Mouse (Mus musculus) MEL (cell line): ENCODE results near the gene Atp4a. TPM values are rescaled to one million over a fixed set of nuclear protein-coding genes. Genes with fewer than 3 reads are reported as not detected.
A peak's percentile ranks its signal among the peaks of the same experiment; 100 is the strongest.

Experiments
- DNase-seq: peaks from one replicate; pipeline ENCODE4 v3.0.0; 2011; ENCODE audit warnings: low read depth, low spot score
- H3K27ac ChIP-seq: 2 replicates; pipeline ENCODE4 v1.5.1; 2012; ENCODE audit warnings: low read depth, mild to moderate bottlenecking, control low read depth, low read length, moderate library complexity; ENCODE audit not compliant: control insufficient read depth
- H3K27me3 ChIP-seq, 2 experiments: fragments of 150-350 bp in 1 of 2; sonication (generic) in 1 of 2; 2 replicates each; pipeline ENCODE4 v1.6.1; 2012; ENCODE audit warnings: low read length in 2 of 2, mild to moderate bottlenecking in 2 of 2, improper control_type of control experiment in 1 of 2, moderate library complexity in 1 of 2; ENCODE audit not compliant: insufficient read depth in 2 of 2, control insufficient read depth in 1 of 2
- H3K36me3 ChIP-seq, 2 experiments: 2 replicates each; pipeline ENCODE4 v1.6.1; 2012 to 2014; ENCODE audit warnings: low read length in 2 of 2, improper control_type of control experiment in 1 of 2, inconsistent platforms in 1 of 2, mild to moderate bottlenecking in 1 of 2; ENCODE audit not compliant: insufficient read depth in 2 of 2, control insufficient read depth in 1 of 2
- H3K4me1 ChIP-seq, 2 experiments: fragments of 150-350 bp in 1 of 2; sonication (generic) in 1 of 2; 2 replicates each; pipeline ENCODE4 v1.6.1; 2012; ENCODE audit warnings: low read length in 2 of 2, improper control_type of control experiment in 1 of 2, mild to moderate bottlenecking in 1 of 2; ENCODE audit not compliant: insufficient read depth in 2 of 2, control insufficient read depth in 1 of 2
- H3K4me3 ChIP-seq, 2 experiments: fragments of 150-350 bp in 1 of 2; sonication (generic) in 1 of 2; 2 replicates each; pipeline ENCODE4 v1.5.1; 2012; ENCODE audit warnings: low read depth in 2 of 2, low read length in 2 of 2, mild to moderate bottlenecking in 2 of 2, moderate library complexity in 2 of 2, control low read depth in 1 of 2, improper control_type of control experiment in 1 of 2; ENCODE audit not compliant: control insufficient read depth in 1 of 2, insufficient read depth in 1 of 2
- H3K79me2 ChIP-seq: 2 replicates; pipeline ENCODE4 v1.6.1; 2012; ENCODE audit warnings: mild to moderate bottlenecking, low read length, moderate library complexity; ENCODE audit not compliant: control insufficient read depth, poor library complexity, insufficient read depth
- H3K9ac ChIP-seq: 2 replicates; pipeline ENCODE4 v1.6.1; 2012; ENCODE audit warnings: low read depth, mild to moderate bottlenecking, control low read depth, low read length, moderate library complexity; ENCODE audit not compliant: control insufficient read depth, poor library complexity, severe bottlenecking
- H3K9me3 ChIP-seq: fragments of 150-350 bp; sonication (generic); replicated peaks from 2 replicates; pipeline ENCODE4 v1.6.1; 2012; ENCODE audit warnings: mild to moderate bottlenecking, low read length, improper control_type of control experiment, moderate library complexity; ENCODE audit not compliant: insufficient read depth
- CHD2 ChIP-seq: IDR thresholded peaks from 2 replicates; pipeline ENCODE4 v1.6.1; 2011; ENCODE audit warnings: low read length, improper control_type of control experiment
- CTCF ChIP-seq, 3 experiments: IDR thresholded peaks in 2 of 3; conservative IDR thresholded peaks in 1 of 3; 2 replicates each; pipeline ENCODE4 v1.5.1; 2011 to 2012; ENCODE audit warnings: low read length in 3 of 3, low read depth in 2 of 3, mild to moderate bottlenecking in 2 of 3, improper control_type of control experiment in 1 of 3, inconsistent platforms in 1 of 3, mixed read lengths in 1 of 3, moderate library complexity in 1 of 3; ENCODE audit not compliant: control insufficient read depth in 1 of 3, insufficient read depth in 1 of 3, poor library complexity in 1 of 3, severe bottlenecking in 1 of 3
- E2F4 ChIP-seq: IDR thresholded peaks from 2 replicates; pipeline ENCODE4 v1.6.1; 2011; ENCODE audit warnings: low read depth, low read length, improper control_type of control experiment, borderline replicate concordance
- ELF1 ChIP-seq: IDR thresholded peaks from 2 replicates; pipeline ENCODE4 v1.6.1; 2014; ENCODE audit warnings: low read depth, mild to moderate bottlenecking, inconsistent platforms, low read length, improper control_type of control experiment, moderate library complexity
- EP300 ChIP-seq, 2 experiments: IDR thresholded peaks; 2 replicates each; pipeline ENCODE4 v1.6.1; 2011; ENCODE audit warnings: improper control_type of control experiment in 2 of 2, low read length in 2 of 2, low read depth in 1 of 2, mild to moderate bottlenecking in 1 of 2
- ETS1 ChIP-seq: IDR thresholded peaks from 2 replicates; pipeline ENCODE4 v1.6.1; 2012; ENCODE audit warnings: low read depth, mild to moderate bottlenecking, inconsistent platforms, low read length, improper control_type of control experiment, moderate library complexity
- HCFC1 ChIP-seq: IDR thresholded peaks from 2 replicates; pipeline ENCODE4 v1.6.1; 2012; ENCODE audit warnings: low read depth, mild to moderate bottlenecking, inconsistent platforms, low read length, improper control_type of control experiment, moderate library complexity
- KAT2A ChIP-seq: conservative IDR thresholded peaks from 2 replicates; pipeline ENCODE4 v1.6.1; 2012; ENCODE audit warnings: low read depth, low read length, improper control_type of control experiment, inconsistent platforms
- MAFK ChIP-seq: IDR thresholded peaks from 2 replicates; pipeline ENCODE4 v1.6.1; 2011; ENCODE audit warnings: low read depth, mild to moderate bottlenecking, low read length, improper control_type of control experiment, borderline replicate concordance
- MXI1 ChIP-seq: IDR thresholded peaks from 2 replicates; pipeline ENCODE4 v1.6.1; 2011; ENCODE audit warnings: mild to moderate bottlenecking, low read depth, low read length, improper control_type of control experiment
- MYC ChIP-seq: IDR thresholded peaks from 2 replicates; pipeline ENCODE4 v1.6.1; 2011; ENCODE audit warnings: low read depth, mild to moderate bottlenecking, low read length, improper control_type of control experiment, moderate library complexity
- NELFE ChIP-seq: IDR thresholded peaks from 2 replicates; pipeline ENCODE4 v1.6.1; 2011; ENCODE audit warnings: low read depth, low read length, improper control_type of control experiment
- NRF1 ChIP-seq: IDR thresholded peaks from 2 replicates; pipeline ENCODE4 v1.6.1; 2014; ENCODE audit warnings: low read depth, mild to moderate bottlenecking, inconsistent platforms, low read length, improper control_type of control experiment, moderate library complexity; ENCODE audit not compliant: poor library complexity, insufficient read depth, severe bottlenecking
- POLR2A ChIP-seq, 2 experiments: IDR thresholded peaks; 2 replicates each; pipeline ENCODE4 v1.6.1; 2011 to 2012; ENCODE audit warnings: low read length in 2 of 2, mild to moderate bottlenecking in 2 of 2, control low read depth in 1 of 2, improper control_type of control experiment in 1 of 2, low read depth in 1 of 2, moderate library complexity in 1 of 2; ENCODE audit not compliant: control insufficient read depth in 1 of 2, insufficient read depth in 1 of 2, poor library complexity in 1 of 2
- POLR2AphosphoS5 ChIP-seq: IDR thresholded peaks from 2 replicates; pipeline ENCODE4 v1.6.1; 2012; ENCODE audit warnings: low read depth, borderline replicate concordance, mild to moderate bottlenecking, inconsistent platforms, low read length, moderate library complexity, mixed read lengths
- RCOR1 ChIP-seq: IDR thresholded peaks from 2 replicates; pipeline ENCODE4 v1.6.1; 2012; ENCODE audit warnings: low read depth, mild to moderate bottlenecking, inconsistent platforms, low read length, improper control_type of control experiment
- SIN3A ChIP-seq: IDR thresholded peaks from 2 replicates; pipeline ENCODE4 v1.6.1; 2012; ENCODE audit warnings: low read length, improper control_type of control experiment, inconsistent platforms
- SMC3 ChIP-seq: IDR thresholded peaks from 2 replicates; pipeline ENCODE4 v1.6.1; 2011; ENCODE audit warnings: low read depth, low read length, improper control_type of control experiment
- TBP ChIP-seq: IDR thresholded peaks from 2 replicates; pipeline ENCODE4 v1.8.0; 2011; ENCODE audit warnings: low read depth, low read length, improper control_type of control experiment
- TCF12 ChIP-seq: IDR thresholded peaks from 2 replicates; pipeline ENCODE4 v1.6.1; 2014; ENCODE audit warnings: low read depth, mild to moderate bottlenecking, inconsistent platforms, low read length, improper control_type of control experiment, moderate library complexity
- USF1 ChIP-seq: IDR thresholded peaks from 2 replicates; pipeline ENCODE4 v1.6.1; 2014; ENCODE audit warnings: low read depth, mild to moderate bottlenecking, inconsistent platforms, low read length, improper control_type of control experiment, moderate library complexity
- ZC3H11A ChIP-seq: IDR thresholded peaks from 2 replicates; pipeline ENCODE4 v1.6.1; 2012; ENCODE audit warnings: low read depth, mild to moderate bottlenecking, inconsistent platforms, low read length, improper control_type of control experiment
- ZMIZ1 ChIP-seq: IDR thresholded peaks from 2 replicates; pipeline ENCODE4 v1.6.1; 2012; ENCODE audit warnings: low read depth, mild to moderate bottlenecking, inconsistent platforms, low read length, improper control_type of control experiment, moderate library complexity
- ZNF384 ChIP-seq: IDR thresholded peaks from 2 replicates; pipeline ENCODE4 v1.6.1; 2012; ENCODE audit warnings: low read depth, mild to moderate bottlenecking, inconsistent platforms, low read length, improper control_type of control experiment
- polyA plus RNA-seq, 2 experiments: library from polyadenylated mRNA; stranded (reverse) in 1 of 2; unstranded in 1 of 2; fragments of >175 nt in 1 of 2; fragments of >200 nt in 1 of 2; gene quantifications; 2 replicates each; pipeline versions ENCODE4 v1.2.1 to v1.2.4; 2012; ENCODE audit warnings: low replicate concordance in 2 of 2, low read depth in 1 of 2; ENCODE audit not compliant: insufficient read length in 2 of 2, insufficient read depth in 1 of 2, missing spikeins in 1 of 2
- total RNA-seq: library from RNA; depleted of rRNA; stranded (reverse); fragments of 300-350 nt; gene quantifications from 2 replicates; pipeline ENCODE4 v1.2.3, GENCODE M21; 2012; rRNA removed

Gene Atp4a
- total RNA-seq (2.7 and 3.0 TPM in 2 replicates), polyA plus RNA-seq (1 to 10 TPM in 1 of 2 experiments, not detected in 1; 1.5 TPM)

DNA sequence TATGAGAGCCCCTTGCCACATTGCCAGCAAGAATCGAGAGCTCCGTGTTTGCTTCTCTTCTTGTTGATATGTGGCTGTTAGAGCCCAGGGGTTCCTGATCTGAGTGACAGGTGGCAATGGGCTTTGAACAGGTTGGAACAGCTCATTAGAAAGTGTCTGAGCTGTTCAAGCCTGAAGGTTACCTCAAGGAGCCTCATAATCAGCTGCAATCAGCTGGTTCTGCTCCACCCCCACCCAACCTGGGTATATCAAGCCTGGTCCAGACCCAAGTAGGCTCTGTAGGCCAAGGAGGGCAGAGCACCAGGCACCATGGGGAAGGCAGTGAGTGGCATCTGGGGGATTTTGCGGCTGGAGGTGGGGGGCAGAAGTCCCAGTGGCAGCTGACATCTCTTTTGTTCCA, at the start of gene Atp4a:
TSS of gene Atp4a (plus strand) at position 268 of the 400 bp plus-strand sequence.
- Histone ChIP-seq H3K27me3 (no peaks in the 10 kb centered on the region), H3K79me2 (no peaks in the 10 kb centered on the region), H3K4me3 (no peak within 1 kb of the TSS), H3K27ac (no peak within 1 kb of the TSS), H3K36me3 (peaks cover 0 to 5% of the 10 kb centered on the region in 2 experiments; a peak in 2 of 4 replicates), H3K4me1 (peaks cover 0 to 10% of the 10 kb centered on the region in 2 experiments), H3K9ac (no peak within 1 kb of the TSS), H3K9me3 (no peaks in the 10 kb centered on the region)
- no peak for DNase-seq
- no peak for TF ChIP-seq ZNF384
- no peak for TF ChIP-seq ZMIZ1
- no peak for TF ChIP-seq POLR2AphosphoS5
- no peak for TF ChIP-seq CTCF (IDR thresholded peaks at IDR 0.05 in 2 of 3, conservative IDR thresholded peaks at IDR 0.05 in 1 of 3; ENCODE audit: control insufficient read depth in 1 of 3, insufficient read depth in 1 of 3, low read depth in 2 of 3, low read length in 3 of 3, poor library complexity in 1 of 3, severe bottlenecking in 1 of 3)
- no peak for TF ChIP-seq SIN3A
- no peak for TF ChIP-seq SMC3
- no peak for TF ChIP-seq CHD2
- no peak for TF ChIP-seq POLR2A (IDR thresholded peaks at IDR 0.05; ENCODE audit: control insufficient read depth in 1 of 2, insufficient read depth in 1 of 2, low read depth in 1 of 2, low read length in 2 of 2, poor library complexity in 1 of 2)
- no peak for TF ChIP-seq MAFK
- TF ChIP-seq NRF1 = no peak
- no peak for TF ChIP-seq MYC
- TF ChIP-seq ELF1 = no peak
- no peak for TF ChIP-seq EP300 (IDR thresholded peaks at IDR 0.05; ENCODE audit: low read depth in 1 of 2, low read length in 2 of 2)
- no peak for TF ChIP-seq TCF12
- TF ChIP-seq TBP = no peak
- TF ChIP-seq KAT2A = no peak

GRCm38 (mm10) chr7:30664529-30665200, 47.3 kb upstream of the Atp4a start, which contains the start of gene Haus5:
Haus5 (minus strand) TSS chr7:30664994.
- Histone ChIP-seq H3K9ac (peak within 1 kb of the TSS; percentile 95), H3K36me3 (no peaks in the 10 kb centered on the region), H3K79me2 (peaks cover 3% of the 10 kb centered on the region; the same call in 1 of the 2 replicates), H3K27me3 (peaks cover 0 to 2% of the 10 kb centered on the region in 2 experiments; a peak in 3 of 4 replicates), H3K9me3 (no peaks in the 10 kb centered on the region), H3K27ac (peak within 1 kb of the TSS; percentile 60), H3K4me3 (peak within 1 kb of the TSS; percentile 82 to 93), H3K4me1 (no peaks in the 10 kb centered on the region)
- DNase-seq = peak; percentile 97
- TF ChIP-seq MXI1 (peak; percentile 91), KAT2A (peak; percentile 59; the same call in 1 of the 2 replicates), ZC3H11A (no peak), NELFE (peak; percentile 48), TCF12 (peak; percentile 44; the same call in 1 of the 2 replicates), CHD2 (peak; percentile 90), TBP (peak; percentile 90), HCFC1 (peak; percentile 93), E2F4 (peak; percentile 91; the same call in 1 of the 2 replicates), USF1 (no peak), RCOR1 (0 out of 2 replicates have a peak, but pooled peaks have one; percentile 18), ELF1 (0 out of 2 replicates have a peak, but pooled peaks have one; percentile 49), POLR2A (IDR thresholded peaks at IDR 0.05; ENCODE audit: control insufficient read depth in 1 of 2, insufficient read depth in 1 of 2, low read depth in 1 of 2, low read length in 2 of 2, poor library complexity in 1 of 2) (peak in 1 of 2 experiments; percentile 80; a peak in 2 of 4 replicates), ZMIZ1 (peak; percentile 67; the same call in 1 of the 2 replicates), MAFK (no peak), CTCF (IDR thresholded peaks at IDR 0.05 in 2 of 3, conservative IDR thresholded peaks at IDR 0.05 in 1 of 3; ENCODE audit: control insufficient read depth in 1 of 3, insufficient read depth in 1 of 3, low read depth in 2 of 3, low read length in 3 of 3, poor library complexity in 1 of 3, severe bottlenecking in 1 of 3) (0 out of 6 replicates have a peak, but pooled peaks of 1 of the 3 experiments have one; percentile 4), NRF1 (no peak), ETS1 (peak; percentile 67; the same call in 1 of the 2 replicates), SIN3A (peak; percentile 98)
